In the genomic region with DNA sequence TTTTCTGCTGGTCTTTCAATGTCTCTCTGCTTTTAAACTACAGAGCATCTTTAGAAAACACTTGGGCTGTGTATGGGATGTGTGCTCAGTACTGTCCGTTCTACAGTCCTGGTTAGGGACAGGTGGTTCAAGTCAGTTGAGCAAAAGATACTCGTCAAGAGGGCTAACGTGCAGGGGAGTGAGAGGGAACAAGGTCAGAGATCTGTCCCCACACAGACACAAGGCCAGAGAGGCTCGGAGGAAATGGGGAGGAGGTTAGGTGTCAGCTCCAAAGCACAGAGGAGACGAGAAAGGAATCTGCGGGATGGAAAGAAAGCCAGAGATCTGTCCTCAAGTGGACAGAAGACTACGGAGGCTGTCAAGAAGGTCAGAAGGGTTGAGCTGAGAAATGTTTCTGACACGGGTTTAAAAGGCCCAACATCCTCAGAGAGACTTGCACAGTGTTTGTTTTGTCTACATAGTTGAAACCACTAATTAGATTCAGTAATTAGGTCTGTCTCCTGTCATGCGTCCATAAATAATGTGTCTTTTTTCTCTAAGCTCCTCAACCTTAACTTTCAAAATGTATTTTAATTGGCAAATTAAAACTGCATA, we compare ENCODE assay signal across 13 mouse cellular contexts.
"Had no signal": no experiment of that assay in that cellular context is flagged by ENCODE, and none has a peak within 500 bp of the region (broad histone marks: within the 10 kb centered on the region; RNA-seq: fewer than 3 reads in every experiment).

No protein-coding gene starts in this region.

- H3K27ac ChIP-seq: hindbrain, postnatal 0 days; layer of hippocampus, adult 2 months; limb, embryonic 12.5 days; liver, embryonic 13.5 days; midbrain, embryonic 12.5 days; neural tube, embryonic 13.5 days; stomach, embryonic 15.5 days had no signal

- DNase-seq: liver; liver, embryonic 13.5 days; lung, adult 18-20 months; spleen, adult 18-20 months; thymus, adult 2 months; thymus, postnatal 25 days had no signal

- H3K4me3 ChIP-seq: layer of hippocampus, adult 2 months; limb, embryonic 12.5 days; liver, embryonic 13.5 days; midbrain, embryonic 12.5 days; neural tube, embryonic 13.5 days; stomach, embryonic 15.5 days had no signal

- ATAC-seq: hindbrain, postnatal 0 days; midbrain, embryonic 16.5 days had no signal

- H3K4me2 ChIP-seq: limb, embryonic 12.5 days; liver, embryonic 13.5 days; midbrain, embryonic 12.5 days; neural tube, embryonic 13.5 days; stomach, embryonic 15.5 days had no signal

- H3K27me3 ChIP-seq: limb, embryonic 12.5 days; liver, embryonic 13.5 days; midbrain, embryonic 12.5 days; neural tube, embryonic 13.5 days; stomach, embryonic 15.5 days had no signal

- H3K9ac ChIP-seq: limb, embryonic 12.5 days; liver, embryonic 13.5 days; midbrain, embryonic 12.5 days; neural tube, embryonic 13.5 days; stomach, embryonic 15.5 days had no signal

- H3K4me1 ChIP-seq: limb, embryonic 12.5 days; midbrain, embryonic 12.5 days; neural tube, embryonic 13.5 days; stomach, embryonic 15.5 days had no signal

- H3K9me3 ChIP-seq: limb, embryonic 12.5 days; liver, embryonic 13.5 days; midbrain, embryonic 12.5 days; neural tube, embryonic 13.5 days; stomach, embryonic 15.5 days had no signal

- H3K36me3 ChIP-seq: stomach, embryonic 15.5 days had no signal
